Mouse (Mus musculus) hindbrain, postnatal 0 days (tissue): ENCODE data around the gene Tmem9. TPM values are rescaled to one million over a fixed set of nuclear protein-coding genes. Genes with fewer than 3 reads are reported as not detected.

Source experiments
- ATAC-seq: fragments of 200-750 bp; cut with Nextera tagmentation; 2 replicates; pipeline ENCODE4 v1.8.0; 2017; ENCODE audit warnings: mild to moderate bottlenecking, moderate TSS enrichment, moderate library complexity
- DNase-seq: peaks from one replicate; pipeline ENCODE4 v3.0.0-alpha.2; 2015; ENCODE audit warnings: low spot score
- H3K27ac ChIP-seq: fragments of 300-500 bp; sonication (generic); 2 replicates; pipeline ENCODE4 v1.5.1; 2014; ENCODE audit warnings: mild to moderate bottlenecking
- H3K27me3 ChIP-seq: fragments of 300-500 bp; sonication (generic); 2 replicates; pipeline ENCODE4 v1.6.1; 2014; ENCODE audit warnings: low read length, mixed read lengths; ENCODE audit not compliant: insufficient read depth
- H3K36me3 ChIP-seq: fragments of 300-500 bp; sonication (generic); 2 replicates; pipeline ENCODE4 v1.6.1; 2014; ENCODE audit warnings: low read length, mixed read lengths; ENCODE audit not compliant: insufficient read depth
- H3K4me1 ChIP-seq: fragments of 300-500 bp; sonication (generic); 2 replicates; pipeline ENCODE4 v1.6.1; 2014; ENCODE audit warnings: antibody characterized with exemption, low read length, mixed read lengths; ENCODE audit not compliant: insufficient read depth
- H3K4me2 ChIP-seq: fragments of 300-500 bp; sonication (generic); 2 replicates; pipeline ENCODE4 v1.6.1; 2014; ENCODE audit warnings: low read depth, mild to moderate bottlenecking, low read length, moderate library complexity, mixed read lengths
- H3K4me3 ChIP-seq: fragments of 300-500 bp; sonication (generic); 2 replicates; pipeline ENCODE4 v1.5.1; 2014; ENCODE audit warnings: low read length
- H3K9ac ChIP-seq: fragments of 300-500 bp; sonication (generic); replicated peaks from 2 replicates; pipeline ENCODE4 v1.6.1; 2014; ENCODE audit warnings: mild to moderate bottlenecking, low read length, moderate library complexity, mixed read lengths
- H3K9me3 ChIP-seq: fragments of 300-500 bp; sonication (generic); 2 replicates; pipeline ENCODE4 v1.6.1; 2016; ENCODE audit warnings: low read length, mixed read lengths
- CTCF ChIP-seq: IDR thresholded peaks from 2 replicates; pipeline ENCODE4 v1.5.1; 2016; ENCODE audit warnings: antibody characterized with exemption, control low read depth, low read depth
- WGBS: fragments of 180-500 bp; shearing (Covaris S2); extraction: QIAGEN DNeasy Blood & Tissue Kit; methylation state at CpG from one replicate; pipeline ENCODE4 v1.1.7; 2014; 5-methylcytosine and 5-hydroxymethylcytosine counted together
- polyA plus RNA-seq: library from polyadenylated mRNA; unstranded; fragments of >200 nt; fragmentation: Nextera tagmentation; extraction: Ambion mirVana; gene quantifications from 2 replicates; pipeline ENCODE4 v1.2.1, GENCODE M21; 2015
- total RNA-seq: library from RNA; depleted of rRNA; stranded (reverse); fragments of >200 nt; gene quantifications from 2 replicates; pipeline ENCODE4 v1.2.3, GENCODE M21; 2014

Gene Tmem9
- total and polyA plus RNA-seq, 2 experiments from 2014 or later: 166 to 195 TPM

- ATAC-seq: no peak
- Histone ChIP-seq H3K9ac (no peak overlapping the region), H3K27me3 (no peaks in the 10 kb centered on the region), H3K4me3 (no peak overlapping the region), H3K27ac (no peak overlapping the region), H3K9me3 (no peaks in the 10 kb centered on the region), H3K4me2 (no peak overlapping the region), H3K4me1 (0 out of 2 replicates have a peak, but pooled peaks cover 6% of the 10 kb centered on the region), H3K36me3 (no peaks in the 10 kb centered on the region)
- peak; percentile 52 for DNase-seq
- 21% methylated on average over 4 of the region's 4 CpGs for WGBS
- no peak for TF ChIP-seq CTCF
Observed at GRCm38 (mm10) chr1:136040874-136041273, 32.9 kb downstream of the Tmem9 start.

- Histone ChIP-seq H3K27me3 (0 out of 2 replicates have a peak, but pooled peaks cover 4% of the 10 kb centered on the region), H3K36me3 (no peaks in the 10 kb centered on the region), H3K9ac (no peak overlapping the region), H3K9me3 (no peaks in the 10 kb centered on the region), H3K27ac (no peak overlapping the region), H3K4me1 (peaks cover 2% of the 10 kb centered on the region; the same call in 1 of the 2 replicates), H3K4me3 (no peak overlapping the region), H3K4me2 (no peak overlapping the region)
- 9% methylated on average over 4 of the region's 4 CpGs for WGBS
- DNase-seq (peak; percentile 87), ATAC-seq (peak; percentile 55)
- TF ChIP-seq CTCF: peak; percentile 87
Observed at GRCm38 (mm10) chr1:136045774-136046173, 37.8 kb downstream of the Tmem9 start.

DNA sequence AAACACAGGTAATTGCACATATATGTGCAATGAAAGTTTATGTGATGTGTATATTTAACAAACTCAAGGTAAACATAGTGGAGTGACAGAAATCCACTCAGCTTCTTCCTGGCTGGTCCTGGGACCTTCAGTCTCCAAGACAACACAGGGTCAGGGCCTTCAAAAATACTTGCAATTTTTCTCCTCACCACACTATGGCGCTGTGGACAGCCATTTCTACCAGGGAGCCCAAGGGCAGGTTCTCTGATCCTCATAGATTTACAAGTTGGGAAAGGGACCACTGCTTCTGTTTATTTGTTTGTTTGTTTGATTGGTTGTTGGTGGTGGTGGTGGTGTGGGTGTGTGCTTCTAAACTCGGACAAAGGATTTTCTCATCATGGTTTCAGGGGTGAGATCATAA lies 39.5 kb downstream of the Tmem9 start:
- Histone ChIP-seq H3K36me3 (no peaks in the 10 kb centered on the region), H3K9me3 (no peaks in the 10 kb centered on the region), H3K4me3 (no peak overlapping the region), H3K9ac (no peak overlapping the region), H3K4me1 (peaks cover 6% of the 10 kb centered on the region; the same call in 1 of the 2 replicates), H3K4me2 (no peak overlapping the region), H3K27ac (no peak overlapping the region), H3K27me3 (0 out of 2 replicates have a peak, but pooled peaks cover 4% of the 10 kb centered on the region)
- ATAC-seq (no peak), DNase-seq (peak; percentile 63)
- 7% methylated on average over 2 of the region's 2 CpGs for WGBS
- peak; percentile 79 for TF ChIP-seq CTCF

DNA sequence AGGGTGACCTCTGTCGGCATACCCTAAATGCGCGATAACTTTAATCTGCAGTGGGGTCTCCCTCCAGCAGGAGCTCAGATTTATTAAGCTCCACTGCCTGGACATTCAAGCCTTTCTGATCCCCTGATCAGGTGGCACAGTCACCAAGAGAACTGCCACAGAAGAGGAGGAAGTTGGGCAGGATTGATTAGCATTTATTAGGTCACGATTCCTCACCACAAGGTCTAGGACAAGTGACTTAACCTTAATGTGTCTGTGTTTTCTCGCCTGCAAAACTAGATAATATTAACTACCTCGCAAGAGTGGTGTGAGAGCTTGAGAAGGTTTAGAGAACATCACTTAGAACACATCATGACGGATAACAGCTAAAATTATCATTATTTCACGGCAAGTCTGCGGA lies 39.9 kb downstream of the Tmem9 start:
- no peaks in the 10 kb centered on the region for H3K36me3 ChIP-seq
- no peak overlapping the region for H3K4me2 ChIP-seq
- DNase-seq (no peak), ATAC-seq (no peak)
- peaks cover 6% of the 10 kb centered on the region; the same call in 1 of the 2 replicates for H3K4me1 ChIP-seq
- H3K9me3 ChIP-seq: no peaks in the 10 kb centered on the region
- H3K27me3 ChIP-seq: 0 out of 2 replicates have a peak, but pooled peaks cover 4% of the 10 kb centered on the region
- H3K9ac ChIP-seq: no peak overlapping the region
- no peak for TF ChIP-seq CTCF
- no peak overlapping the region for H3K4me3 ChIP-seq
- 80% methylated on average over 9 of the region's 9 CpGs for WGBS
- no peak overlapping the region for H3K27ac ChIP-seq

DNA sequence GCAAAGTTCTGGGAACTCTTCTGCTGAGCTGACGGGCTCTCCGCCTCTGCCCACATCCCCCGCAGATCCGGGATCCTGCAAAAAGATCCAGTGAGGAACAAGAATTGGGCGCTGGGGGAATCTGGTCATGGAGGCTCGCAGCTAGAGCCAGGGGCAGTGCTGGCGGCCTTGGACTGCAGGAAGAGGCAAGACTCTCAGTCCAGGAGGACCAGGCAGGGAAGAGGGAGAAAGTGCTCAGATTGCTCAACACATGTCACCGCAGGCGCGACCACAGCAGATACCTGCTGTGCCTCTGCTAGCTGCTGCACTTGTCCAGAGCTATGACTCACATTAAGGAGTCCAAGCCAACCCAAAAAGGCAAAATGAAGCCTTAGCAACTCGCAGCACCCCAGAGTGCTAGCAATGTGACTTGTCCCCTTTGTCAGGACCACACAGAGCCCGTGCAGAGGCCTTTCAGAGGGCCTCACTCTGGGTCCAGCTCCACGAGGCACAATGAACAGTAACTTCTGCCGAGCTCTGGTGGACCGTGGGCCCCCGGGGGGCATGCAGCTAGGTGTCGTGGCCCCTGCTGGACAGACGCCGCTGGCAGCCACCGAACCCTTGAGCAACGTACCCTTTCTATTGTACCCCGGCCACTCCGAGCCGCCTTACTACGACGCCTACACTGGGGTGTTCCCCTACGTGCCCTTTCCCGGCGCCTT lies 42.5 kb downstream of the Tmem9 start, which contains the start of gene Ascl5:
TSS of gene Ascl5 (plus strand) at position 493 of the 701 bp plus-strand sequence.
- H3K4me1 ChIP-seq: peaks cover 7% of the 10 kb centered on the region
- H3K9ac ChIP-seq: peak within 1 kb of the TSS; percentile 38; the same call in 1 of the 2 replicates
- peak within 1 kb of the TSS; percentile 53 for H3K4me2 ChIP-seq
- peak; percentile 19 for ATAC-seq
- H3K36me3 ChIP-seq: no peaks in the 10 kb centered on the region
- H3K27ac ChIP-seq: no peak within 1 kb of the TSS
- WGBS: 24% methylated on average over 29 of the region's 29 CpGs
- no peak for DNase-seq
- H3K9me3 ChIP-seq: no peaks in the 10 kb centered on the region
- peak within 1 kb of the TSS; percentile 35 for H3K4me3 ChIP-seq
- H3K27me3 ChIP-seq: 0 out of 2 replicates have a peak, but pooled peaks cover 4% of the 10 kb centered on the region
- no peak for TF ChIP-seq CTCF

- DNase-seq (peak; percentile 42), ATAC-seq (peak; percentile 18; the same call in 1 of the 2 replicates)
- no peak for TF ChIP-seq CTCF
- H3K27ac ChIP-seq: no peak overlapping the region
- peak overlapping the region; percentile 53 for H3K4me2 ChIP-seq
- WGBS: under 1% methylated on average over 35 of the region's 36 CpGs
- H3K4me1 ChIP-seq: peaks cover 11% of the 10 kb centered on the region
- H3K9ac ChIP-seq: peak overlapping the region; percentile 38; the same call in 1 of the 2 replicates
- no peaks in the 10 kb centered on the region for H3K9me3 ChIP-seq
- H3K36me3 ChIP-seq: no peaks in the 10 kb centered on the region
- H3K4me3 ChIP-seq: peak overlapping the region; percentile 35
- 0 out of 2 replicates have a peak, but pooled peaks cover 4% of the 10 kb centered on the region for H3K27me3 ChIP-seq
Observed at GRCm38 (mm10) chr1:136051013-136051315, 43.0 kb downstream of the Tmem9 start.

DNA sequence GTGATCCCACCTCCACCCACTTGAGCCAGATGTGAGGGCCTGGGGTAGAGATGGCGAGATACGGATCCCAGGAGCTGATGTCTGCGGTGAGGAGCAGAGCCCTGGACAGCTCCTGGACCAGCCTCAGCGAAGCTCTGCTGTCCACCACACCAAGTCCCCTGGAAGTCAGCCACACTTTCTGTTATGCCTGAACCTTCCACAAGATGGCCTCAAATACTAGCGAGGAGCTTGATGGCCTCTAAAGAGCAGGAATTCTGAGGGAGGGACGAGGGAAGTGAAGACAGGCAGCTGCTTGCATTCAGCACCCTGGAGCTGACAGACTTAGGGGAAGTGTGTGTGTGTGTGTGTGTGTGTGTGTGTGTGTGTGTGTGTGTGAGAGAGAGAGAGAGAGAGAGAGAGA lies 43.5 kb downstream of the Tmem9 start:
- under 1% methylated on average over 6 of the region's 6 CpGs for WGBS

More for the DNA sequence above, 43.5 kb downstream of the Tmem9 start:
- H3K36me3 ChIP-seq: no peaks in the 10 kb centered on the region
- no peaks in the 10 kb centered on the region for H3K9me3 ChIP-seq
- TF ChIP-seq CTCF: peak; percentile 93
- H3K27me3 ChIP-seq: 0 out of 2 replicates have a peak, but pooled peaks cover 4% of the 10 kb centered on the region
- DNase-seq (peak; percentile 95), ATAC-seq (peak; percentile 83)
- H3K27ac ChIP-seq: no peak overlapping the region
- peak overlapping the region; percentile 38; the same call in 1 of the 2 replicates for H3K9ac ChIP-seq
- H3K4me3 ChIP-seq: peak overlapping the region; percentile 35
- peaks cover 11% of the 10 kb centered on the region for H3K4me1 ChIP-seq
- H3K4me2 ChIP-seq: peak overlapping the region; percentile 53
